17 mouse cellular contexts compared by ENCODE assay signal in the genomic region with DNA sequence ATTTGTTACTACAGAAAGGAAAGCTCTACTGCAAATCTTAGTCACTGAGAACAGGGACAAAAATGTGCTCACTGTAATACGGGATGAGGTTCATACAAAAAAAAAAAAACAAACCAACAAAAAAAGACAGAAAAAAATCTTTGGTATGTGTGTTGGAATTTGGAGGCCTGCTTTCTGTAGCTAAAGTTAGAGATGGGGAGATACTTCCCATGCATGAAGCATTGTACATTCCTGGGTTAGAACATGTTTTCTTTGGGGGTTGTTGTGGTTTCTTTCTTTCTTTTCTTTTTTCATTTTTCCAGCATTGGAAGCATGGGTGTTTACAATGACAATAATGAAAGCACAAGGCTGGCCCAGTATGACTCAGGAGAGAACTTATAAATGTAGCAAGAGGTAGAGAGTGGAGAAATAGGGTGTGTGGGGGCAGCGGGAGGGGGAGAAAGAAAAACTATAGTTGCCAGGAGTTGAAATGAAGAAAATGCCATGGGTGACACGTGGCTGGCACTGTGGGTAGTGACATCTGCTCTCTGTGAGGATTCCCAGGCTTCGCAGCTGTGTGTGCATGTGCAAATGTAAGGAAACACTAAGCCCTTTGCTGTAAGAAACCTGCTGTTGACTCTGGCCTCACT.
DNase-seq lines count a peak whose midpoint lies in the region; ATAC-seq and TF ChIP-seq lines count a peak whose summit lies in the region.
"Had no signal": no experiment of that assay in that cellular context is flagged by ENCODE, and none has a peak within 500 bp of the region (broad histone marks: within the 10 kb centered on the region; RNA-seq: fewer than 3 reads in every experiment).

No protein-coding gene starts in this region.

- no peak for TF ChIP-seq CTCF in kidney, postnatal 0 days (IDR thresholded peaks at IDR 0.05; ENCODE audit: low read depth)
- no peak for TF ChIP-seq CTCF in gastrocnemius, adult 2 months (IDR thresholded peaks at IDR 0.05)
- TF ChIP-seq CTCF in hindbrain, postnatal 0 days (IDR thresholded peaks at IDR 0.05; ENCODE audit: low read depth) = no peak

- H3K36me3 ChIP-seq in kidney, postnatal 0 days (ENCODE audit: insufficient read depth, low read length) = no peaks in the 10 kb centered on the region
- H3K36me3 ChIP-seq in embryonic facial prominence, embryonic 13.5 days = no peaks in the 10 kb centered on the region
- no peaks in the 10 kb centered on the region for H3K36me3 ChIP-seq in hindbrain, postnatal 0 days (ENCODE audit: insufficient read depth, low read length)
- H3K36me3 ChIP-seq: limb, embryonic 12.5 days had no signal

- ATAC-seq in kidney, postnatal 0 days (replicated peaks; ENCODE audit: low FRiP score, low read depth) = no peak
- ATAC-seq in embryonic facial prominence, embryonic 13.5 days (ENCODE audit: insufficient number of reproducible peaks, insufficient read depth, low FRiP score, low TSS enrichment, low read depth) = no peak
- ATAC-seq in hindbrain, postnatal 0 days = no peak
- ATAC-seq: lung, postnatal 0 days; midbrain, embryonic 16.5 days had no signal

- no peaks in the 10 kb centered on the region for H3K27me3 ChIP-seq in kidney, postnatal 0 days (ENCODE audit: insufficient read depth, low read length)
- no peaks in the 10 kb centered on the region for H3K27me3 ChIP-seq in embryonic facial prominence, embryonic 13.5 days
- no peaks in the 10 kb centered on the region for H3K27me3 ChIP-seq in hindbrain, postnatal 0 days (ENCODE audit: insufficient read depth, low read length)

- no peak overlapping the region for H3K4me2 ChIP-seq in kidney, postnatal 0 days (ENCODE audit: low read length)
- no peak overlapping the region for H3K4me2 ChIP-seq in embryonic facial prominence, embryonic 13.5 days
- no peak overlapping the region for H3K4me2 ChIP-seq in hindbrain, postnatal 0 days (ENCODE audit: low read depth, low read length)
- H3K4me2 ChIP-seq: limb, embryonic 12.5 days had no signal

- 55% methylated on average over 4 of the region's 4 CpGs for WGBS in kidney, postnatal 0 days
- 45% methylated on average over 4 of the region's 4 CpGs for WGBS in embryonic facial prominence, embryonic 13.5 days
- 54% methylated on average over 4 of the region's 4 CpGs for WGBS in hindbrain, postnatal 0 days

- H3K4me3 ChIP-seq in kidney, postnatal 0 days (replicated peaks; ENCODE audit: low read depth, low read length) = no peak overlapping the region
- no peak overlapping the region for H3K4me3 ChIP-seq in embryonic facial prominence, embryonic 13.5 days
- no peak overlapping the region for H3K4me3 ChIP-seq in gastrocnemius, adult 2 months
- H3K4me3 ChIP-seq in hindbrain, postnatal 0 days (ENCODE audit: low read length) = no peak overlapping the region
- H3K4me3 ChIP-seq: erythroblast, embryonic 14.5 days; limb, embryonic 12.5 days had no signal

- no peak overlapping the region for H3K27ac ChIP-seq in kidney, postnatal 0 days
- peak overlapping the region; percentile 45; the same call in 1 of the 2 replicates for H3K27ac ChIP-seq in embryonic facial prominence, embryonic 13.5 days
- no peak overlapping the region for H3K27ac ChIP-seq in gastrocnemius, adult 2 months
- H3K27ac ChIP-seq in hindbrain, postnatal 0 days = no peak overlapping the region
- H3K27ac ChIP-seq: limb, embryonic 12.5 days had no signal

- H3K9me3 ChIP-seq in kidney, postnatal 0 days (replicated peaks; ENCODE audit: low read length) = no peaks in the 10 kb centered on the region
- H3K9me3 ChIP-seq in embryonic facial prominence, embryonic 13.5 days = no peaks in the 10 kb centered on the region
- no peaks in the 10 kb centered on the region for H3K9me3 ChIP-seq in hindbrain, postnatal 0 days (ENCODE audit: low read length)
- H3K9me3 ChIP-seq: limb, embryonic 12.5 days had no signal

- intact Hi-C loops in gastrocnemius, adult 2 months (cut with DNase I) = no loop called here

- H3K9ac ChIP-seq in kidney, postnatal 0 days (ENCODE audit: low read depth, low read length) = no peak overlapping the region
- no peak overlapping the region for H3K9ac ChIP-seq in embryonic facial prominence, embryonic 13.5 days
- H3K9ac ChIP-seq in hindbrain, postnatal 0 days (replicated peaks; ENCODE audit: low read length) = no peak overlapping the region
- H3K9ac ChIP-seq: limb, embryonic 12.5 days had no signal

- DNase-seq in kidney, postnatal 0 days (ENCODE audit: low spot score) = peak; percentile 64
- no peak for DNase-seq in kidney, postnatal 25 days
- DNase-seq in layer of hippocampus, postnatal 10 days (ENCODE audit: low spot score in 2 of 2) = peak; percentile 12 to 20
- peak; percentile 20 for DNase-seq in right cerebral cortex, postnatal 14 days
- no peak for DNase-seq in gastrocnemius, adult 2 months
- no peak for DNase-seq in cerebellum, adult 11-12 months
- DNase-seq in hindbrain, postnatal 0 days (ENCODE audit: low spot score) = no peak
- DNase-seq: adrenal gland, postnatal 36 days; cerebellum, adult 9-11 months; heart, adult 18-20 months; heart, postnatal 4 days; kidney, adult 18-20 months had no signal

- no peaks in the 10 kb centered on the region for H3K4me1 ChIP-seq in kidney, postnatal 0 days (replicated peaks; ENCODE audit: insufficient read depth, low read length)
- peaks cover 10% of the 10 kb centered on the region; the same call in 1 of the 2 replicates for H3K4me1 ChIP-seq in embryonic facial prominence, embryonic 13.5 days
- no peaks in the 10 kb centered on the region for H3K4me1 ChIP-seq in hindbrain, postnatal 0 days (ENCODE audit: insufficient read depth, low read length)
- H3K4me1 ChIP-seq: limb, embryonic 12.5 days had no signal

Comparison
In these comparisons a context has a peak if more than half of its experiments do, and no peak if none do; other contexts are left out.
1. DNase-seq: peak in kidney, postnatal 0 days (single experiment), layer of hippocampus, postnatal 10 days (2 of 2) and right cerebral cortex, postnatal 14 days (single experiment); none in kidney, postnatal 25 days (0 of 2), gastrocnemius, adult 2 months (single experiment), cerebellum, adult 11-12 months (single experiment) and hindbrain, postnatal 0 days (single experiment).